Mouse (Mus musculus) embryonic facial prominence, embryonic 10.5 days (tissue): ENCODE results near the gene 1700080E11Rik. TPM values are rescaled to one million over a fixed set of nuclear protein-coding genes. Genes with fewer than 3 reads are reported as not detected.

ENCODE experiments used
- DNase-seq: peaks from one replicate; pipeline ENCODE4 v3.0.0-alpha.2; 2017; ENCODE audit warnings: low spot score
- H3K27ac ChIP-seq: fragments of 300-500 bp; sonication (generic); replicated peaks from 2 replicates; pipeline ENCODE4 v1.5.1; 2016; ENCODE audit warnings: mild to moderate bottlenecking
- H3K27me3 ChIP-seq: fragments of 300-500 bp; sonication (generic); replicated peaks from 2 replicates; pipeline ENCODE4 v1.6.1; 2016; ENCODE audit warnings: low read depth, mild to moderate bottlenecking; ENCODE audit not compliant: poor library complexity, severe bottlenecking
- H3K36me3 ChIP-seq: fragments of 300-500 bp; sonication (generic); replicated peaks from 2 replicates; pipeline ENCODE4 v1.6.1; 2016; ENCODE audit warnings: mild to moderate bottlenecking, moderate library complexity
- H3K4me1 ChIP-seq: fragments of 300-500 bp; sonication (generic); 2 replicates; pipeline ENCODE4 v1.6.1; 2016
- H3K4me3 ChIP-seq: fragments of 300-500 bp; sonication (generic); 2 replicates; pipeline ENCODE4 v1.5.1; 2016; ENCODE audit warnings: mild to moderate bottlenecking, moderate library complexity
- H3K9me3 ChIP-seq: fragments of 300-500 bp; sonication (generic); 2 replicates; pipeline ENCODE4 v1.6.1; 2016; ENCODE audit warnings: mild to moderate bottlenecking
- WGBS: fragments of 180-500 bp; shearing (Covaris S2); methylation state at CpG from one replicate; pipeline ENCODE4 v1.1.7; 2016; 5-methylcytosine and 5-hydroxymethylcytosine counted together
- polyA plus RNA-seq: library from polyadenylated mRNA; unstranded; fragments of >200 nt; fragmentation: Nextera tagmentation; extraction: Ambion mirVana; gene quantifications from 2 replicates; pipeline ENCODE4 v1.2.1, GENCODE M21; 2016

Gene 1700080E11Rik
- polyA plus RNA-seq, 1 experiment from 2014 or later, result not detected

DNA sequence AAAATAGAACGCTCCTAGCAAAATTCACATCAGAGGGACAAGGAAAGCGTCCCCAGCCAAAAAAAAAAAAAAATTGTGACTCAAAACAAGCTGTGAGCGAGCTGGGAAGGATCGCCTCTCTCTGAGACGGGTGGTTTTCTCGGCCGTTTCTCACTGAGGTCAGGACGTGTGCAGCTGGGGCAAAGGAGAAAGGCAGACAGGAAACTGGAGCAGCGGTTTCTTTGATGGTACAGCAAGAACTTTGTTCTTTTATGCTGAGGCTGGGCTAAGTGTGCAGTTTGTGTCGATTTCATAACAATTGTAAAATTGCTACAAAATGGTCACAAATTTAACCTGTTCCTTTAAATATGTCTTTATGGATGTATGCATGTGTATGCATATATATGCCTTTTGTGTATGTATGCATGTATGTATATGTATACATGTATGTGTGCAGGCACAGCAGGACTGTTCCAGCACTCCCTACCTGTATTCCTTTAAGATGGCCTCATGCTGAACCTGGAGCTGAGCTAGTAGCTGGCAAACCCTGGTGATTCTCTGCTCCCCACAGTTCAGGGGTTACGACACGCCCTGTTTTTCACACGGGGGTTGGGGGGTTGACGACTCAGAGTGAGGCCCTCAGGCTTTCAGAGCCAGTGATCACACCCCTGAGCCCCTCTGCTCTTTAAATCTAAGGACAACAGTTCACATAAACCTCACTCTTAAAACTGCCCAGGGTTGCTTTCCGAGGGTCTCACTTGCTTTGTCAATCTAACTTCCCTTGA is 43.9 kb downstream of the 1700080E11Rik start:
- Histone ChIP-seq H3K4me1 (0 out of 2 replicates have a peak, but pooled peaks cover 2% of the 10 kb centered on the region), H3K9me3 (no peaks in the 10 kb centered on the region), H3K4me3 (no peak overlapping the region), H3K36me3 (no peaks in the 10 kb centered on the region), H3K27ac (no peak overlapping the region), H3K27me3 (no peaks in the 10 kb centered on the region)
- WGBS, result 58% methylated on average over 15 of the region's 15 CpGs
- no peak for DNase-seq

Other genes starting within 250 kb of the 1700080E11Rik start
- gene Mrpl3, start 91.9 kb downstream of the 1700080E11Rik start, polyA plus RNA-seq, result 102 and 108 TPM in 2 replicates
- 8.0 and 9.3 TPM in 2 replicates for gene Nudt16, start 13.3 kb downstream of the 1700080E11Rik start, polyA plus RNA-seq